Mouse (Mus musculus): ENCODE data around the gene Nacad.

Gene Nacad

GRCm38 (mm10) chr11:6581560-6581959, 24.3 kb downstream of the Nacad start:
- DNase-seq (ENCODE audit: low read depth in 1 of 2, low spot score in 2 of 2): no peak

GRCm38 (mm10) chr11:6580065-6580750, 25.6 kb downstream of the Nacad start:
- no peak for DNase-seq (ENCODE audit: low read depth in 1 of 2, low spot score in 2 of 2)

- DNase-seq (ENCODE audit: low read depth in 1 of 2, low spot score in 2 of 2): no peak
Measured at GRCm38 (mm10) chr11:6579361-6579760, 26.5 kb downstream of the Nacad start.

GRCm38 (mm10) chr11:6576151-6576550, 29.7 kb downstream of the Nacad start:
- no peak for DNase-seq (ENCODE audit: low read depth in 1 of 2, low spot score in 2 of 2)

- no peak for DNase-seq (ENCODE audit: low read depth in 1 of 2, low spot score in 2 of 2)
Measured at GRCm38 (mm10) chr11:6569410-6569777, 36.5 kb downstream of the Nacad start.

- no peak for DNase-seq (ENCODE audit: low read depth in 1 of 2, low spot score in 2 of 2)
Measured at GRCm38 (mm10) chr11:6568584-6569409, 37.1 kb downstream of the Nacad start.

GRCm38 (mm10) chr11:6567951-6568350, 37.9 kb downstream of the Nacad start:
- DNase-seq (ENCODE audit: low read depth in 1 of 2, low spot score in 2 of 2): no peak

- DNase-seq (ENCODE audit: low read depth in 1 of 2, low spot score in 2 of 2): no peak
Measured at GRCm38 (mm10) chr11:6566496-6566895, 39.4 kb downstream of the Nacad start.

- no peak for DNase-seq (ENCODE audit: low read depth in 1 of 2, low spot score in 2 of 2)
Measured at GRCm38 (mm10) chr11:6563201-6563600, 42.7 kb downstream of the Nacad start.

GRCm38 (mm10) chr11:6562359-6562758, 43.5 kb downstream of the Nacad start:
- peak; percentile 18 to 30 for DNase-seq (ENCODE audit: low read depth in 1 of 2, low spot score in 2 of 2)

GRCm38 (mm10) chr11:6561474-6561873, 44.4 kb downstream of the Nacad start:
- DNase-seq (ENCODE audit: low read depth in 1 of 2, low spot score in 2 of 2): no peak

GRCm38 (mm10) chr11:6560655-6561360, 45.0 kb downstream of the Nacad start:
- DNase-seq (ENCODE audit: low read depth in 1 of 2, low spot score in 2 of 2): peak; percentile 10 to 23

GRCm38 (mm10) chr11:6559996-6560395, 45.9 kb downstream of the Nacad start:
- DNase-seq (ENCODE audit: low read depth in 1 of 2, low spot score in 2 of 2): no peak

GRCm38 (mm10) chr11:6558234-6558633, 47.6 kb downstream of the Nacad start:
- DNase-seq (ENCODE audit: low read depth in 1 of 2, low spot score in 2 of 2): no peak

- DNase-seq (ENCODE audit: low read depth in 1 of 2, low spot score in 2 of 2): no peak
Measured at GRCm38 (mm10) chr11:6550201-6550600, 55.7 kb downstream of the Nacad start.

GRCm38 (mm10) chr11:6549770-6550169, 56.1 kb downstream of the Nacad start:
- no peak for DNase-seq (ENCODE audit: low read depth in 1 of 2, low spot score in 2 of 2)
